Mouse (Mus musculus): ENCODE data around the gene Ddr2.

The Ddr2 gene
- long read RNA-seq, experiment 1, full-length matches to known transcripts = 1 of 3 reads
- long read RNA-seq, experiment 1, partial matches to known transcripts = 1 of 3 reads
- long read RNA-seq, experiment 1, other reads (novel, unspliced or antisense) = 1 of 3 reads
- long read RNA-seq, experiment 2, full-length matches to known transcripts = 2 of 4 reads
- long read RNA-seq, experiment 2, partial matches to known transcripts = 0 of 4 reads
- long read RNA-seq, experiment 2, other reads (novel, unspliced or antisense) = 2 of 4 reads

GRCm38 (mm10) chr1:170110516-170111332 is at the start of gene Ddr2:
Gene Ddr2 (minus strand): TSS chr1:170110762.
- intact Hi-C loops (cut with DNase I) = no loop called here

- intact Hi-C loops (cut with DNase I) = no loop called here
Measured at GRCm38 (mm10) chr1:170159707-170160106, 49.1 kb upstream of the Ddr2 start.

- intact Hi-C loops (cut with DNase I) = no loop called here
Measured at GRCm38 (mm10) chr1:170155761-170156160, 45.2 kb upstream of the Ddr2 start.

GRCm38 (mm10) chr1:170155298-170155697 is 44.7 kb upstream of the Ddr2 start:
- intact Hi-C loops (cut with DNase I) = no loop called here

GRCm38 (mm10) chr1:170153986-170154385 is 43.4 kb upstream of the Ddr2 start:
- intact Hi-C loops (cut with DNase I) = no loop called here

GRCm38 (mm10) chr1:170152552-170152951 is 42.0 kb upstream of the Ddr2 start:
- intact Hi-C loops (cut with DNase I) = no loop called here

- intact Hi-C loops (cut with DNase I) = no loop called here
Measured at GRCm38 (mm10) chr1:170150870-170151269, 40.3 kb upstream of the Ddr2 start.

GRCm38 (mm10) chr1:170149756-170150155 is 39.2 kb upstream of the Ddr2 start:
- intact Hi-C loops (cut with DNase I) = no loop called here

- intact Hi-C loops (cut with DNase I) = no loop called here
Measured at GRCm38 (mm10) chr1:170148536-170148935, 38.0 kb upstream of the Ddr2 start.

- intact Hi-C loops (cut with DNase I) = no loop called here
Measured at GRCm38 (mm10) chr1:170147651-170148448, 37.3 kb upstream of the Ddr2 start.

GRCm38 (mm10) chr1:170145606-170146005 is 35.0 kb upstream of the Ddr2 start:
- intact Hi-C loops (cut with DNase I) = no loop called here

GRCm38 (mm10) chr1:170142256-170142871 is 31.8 kb upstream of the Ddr2 start:
- intact Hi-C loops (cut with DNase I) = no loop called here

GRCm38 (mm10) chr1:170141626-170142025 is 31.1 kb upstream of the Ddr2 start:
- intact Hi-C loops (cut with DNase I) = no loop called here

- intact Hi-C loops (cut with DNase I) = loop anchor here (5.0 kb wide), 2 partner anchors 99 to 199 kb away; no protein-coding TSS in a partner anchor
Measured at GRCm38 (mm10) chr1:170136351-170137009, 25.9 kb upstream of the Ddr2 start.

GRCm38 (mm10) chr1:170134264-170134663 is 23.7 kb upstream of the Ddr2 start:
- intact Hi-C loops (cut with DNase I) = loop anchor here (5.0 kb wide), 1 partner anchor 82 kb away; no protein-coding TSS in a partner anchor

- intact Hi-C loops (cut with DNase I) = loop anchor here (5.0 kb wide), 1 partner anchor 79 kb away; no protein-coding TSS in a partner anchor
Measured at GRCm38 (mm10) chr1:170130962-170131361, 20.4 kb upstream of the Ddr2 start.

GRCm38 (mm10) chr1:170124644-170125043 is 14.1 kb upstream of the Ddr2 start:
- intact Hi-C loops (cut with DNase I) = loop anchor here (5.0 kb wide), 1 partner anchor 177 kb away; no protein-coding TSS in a partner anchor

- intact Hi-C loops (cut with DNase I) = no loop called here
Measured at GRCm38 (mm10) chr1:170113616-170114015, 3.1 kb upstream of the Ddr2 start.

- intact Hi-C loops (cut with DNase I) = no loop called here
Measured at GRCm38 (mm10) chr1:170112261-170112660, 1.7 kb upstream of the Ddr2 start.

GRCm38 (mm10) chr1:170111651-170112226 is 1.2 kb upstream of the Ddr2 start:
- intact Hi-C loops (cut with DNase I) = no loop called here

Measured in adrenal gland (tissue).